Mouse (Mus musculus) urinary bladder, postnatal 36 days (tissue): Measurements from ENCODE around the gene Fhit.
"Not testable (repeated sequence)": the region's sequence is repeated elsewhere in the genome, so short reads cannot be mapped to it uniquely, and the experiment has no call there.

ENCODE experiments used
- DNase-seq, 2 experiments: peaks; one replicate each; pipeline ENCODE4 v3.0.0; 2022; ENCODE audit warnings: low spot score in 2 of 2, mixed read lengths in 1 of 2

Gene Fhit

DNA sequence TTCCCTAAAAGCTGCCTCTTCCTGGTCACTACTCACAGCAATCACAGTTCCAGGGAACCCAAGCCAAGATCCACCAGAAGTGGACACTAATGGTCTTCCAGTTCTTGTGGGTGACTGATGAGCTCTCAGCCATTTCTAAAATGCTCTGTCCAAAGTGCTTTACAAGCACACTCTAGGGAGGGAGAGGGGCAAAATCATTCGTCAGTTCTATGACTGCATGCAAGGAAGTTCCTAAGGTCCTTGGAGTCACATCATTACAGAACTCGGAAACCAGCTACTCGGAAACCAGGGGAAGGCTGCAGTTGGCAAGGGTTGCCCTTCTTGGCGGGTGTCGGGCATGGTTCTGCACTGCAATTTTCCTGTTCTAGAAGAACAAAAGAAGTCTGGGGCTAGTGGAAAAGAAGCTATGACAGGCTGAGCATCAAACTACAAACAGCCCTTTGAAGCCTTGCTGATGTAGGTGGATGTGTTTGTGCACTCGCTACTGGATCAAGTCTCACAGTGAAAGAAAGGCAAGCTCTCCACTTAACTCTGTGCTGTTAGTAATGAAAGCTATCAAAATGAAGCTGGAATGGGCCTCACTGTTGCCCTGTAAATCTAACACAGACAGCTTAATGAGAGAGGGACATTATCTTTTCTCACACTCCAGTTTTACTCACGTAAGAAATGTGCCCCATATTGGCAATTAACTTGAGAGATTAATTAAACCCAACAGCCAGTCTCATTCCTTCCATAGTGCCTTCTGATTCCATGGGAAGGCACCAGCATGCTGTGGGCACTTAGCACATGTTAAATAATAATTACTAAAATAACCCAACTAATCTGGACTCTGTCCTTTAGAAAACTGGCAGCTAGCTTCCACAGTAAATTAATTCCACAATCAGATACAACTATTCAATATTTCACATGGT, 243.7 kb downstream of the Fhit start:
- no peak for DNase-seq

- no peak for DNase-seq
These were observed 253.8 kb downstream of the Fhit start for GRCm38 (mm10) chr14:10908011-10908410.

GRCm38 (mm10) chr14:10882759-10883158, 279.1 kb downstream of the Fhit start:
- DNase-seq: no peak

DNA sequence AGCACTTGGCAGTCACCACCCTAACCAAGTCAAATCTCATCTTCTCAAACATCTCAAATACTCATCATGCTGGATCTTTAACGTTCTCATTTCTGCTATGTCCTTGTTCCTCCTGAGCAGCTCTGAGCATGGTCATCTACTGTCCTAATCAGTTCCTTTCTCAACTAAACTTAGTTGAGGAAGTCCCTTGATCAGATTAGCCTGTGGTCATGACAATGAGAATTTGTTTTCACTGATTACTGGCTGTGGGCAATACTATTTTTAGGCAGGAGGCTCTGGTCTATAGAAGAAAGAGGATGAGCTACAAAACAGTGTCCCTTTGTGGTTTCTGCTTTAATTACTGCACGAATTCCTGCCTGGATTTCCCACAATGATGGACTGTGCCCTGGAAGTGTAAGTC, 281.1 kb downstream of the Fhit start:
- no peak for DNase-seq

DNA sequence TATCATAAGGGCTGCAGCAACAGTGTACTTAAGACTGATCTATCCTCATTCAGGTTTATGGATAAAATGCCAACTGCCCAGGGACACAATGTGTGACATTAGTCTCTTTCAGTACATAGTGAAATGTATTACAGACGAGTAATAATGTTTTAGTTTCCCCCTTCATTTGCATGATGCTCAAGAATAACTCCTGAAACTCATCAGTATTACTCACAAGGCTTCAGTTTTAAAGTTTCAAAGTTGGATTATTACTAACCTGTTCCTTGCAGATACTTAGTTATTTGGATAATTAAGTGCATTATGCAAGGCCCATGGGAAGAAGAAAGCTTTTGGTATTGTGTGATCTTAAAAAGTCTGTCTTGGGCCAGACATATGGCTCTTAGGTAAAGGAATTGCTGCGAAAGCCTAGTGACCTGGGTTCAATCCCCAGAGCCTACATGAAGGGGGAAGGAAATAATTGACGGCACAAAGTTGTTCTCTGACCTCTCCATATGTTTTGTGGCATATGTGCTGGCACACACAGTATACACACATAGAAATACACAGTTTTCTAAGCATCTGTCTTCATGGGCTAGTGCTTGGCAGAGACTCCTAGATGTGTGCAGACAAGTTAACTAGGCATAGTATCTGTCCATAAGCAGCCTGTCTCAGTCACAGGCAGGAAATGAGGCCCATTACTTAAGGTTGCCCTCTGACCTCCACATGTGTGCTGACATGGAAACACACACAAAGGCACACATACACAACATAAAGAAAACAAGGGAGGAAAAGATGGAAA, 287.1 kb downstream of the Fhit start:
- no peak for DNase-seq

GRCm38 (mm10) chr14:10857606-10858005, 304.2 kb downstream of the Fhit start:
- no peak for DNase-seq

GRCm38 (mm10) chr14:10851936-10852335, 309.9 kb downstream of the Fhit start:
- DNase-seq: no peak

GRCm38 (mm10) chr14:10836001-10836400, 325.8 kb downstream of the Fhit start:
- DNase-seq: no peak

DNA sequence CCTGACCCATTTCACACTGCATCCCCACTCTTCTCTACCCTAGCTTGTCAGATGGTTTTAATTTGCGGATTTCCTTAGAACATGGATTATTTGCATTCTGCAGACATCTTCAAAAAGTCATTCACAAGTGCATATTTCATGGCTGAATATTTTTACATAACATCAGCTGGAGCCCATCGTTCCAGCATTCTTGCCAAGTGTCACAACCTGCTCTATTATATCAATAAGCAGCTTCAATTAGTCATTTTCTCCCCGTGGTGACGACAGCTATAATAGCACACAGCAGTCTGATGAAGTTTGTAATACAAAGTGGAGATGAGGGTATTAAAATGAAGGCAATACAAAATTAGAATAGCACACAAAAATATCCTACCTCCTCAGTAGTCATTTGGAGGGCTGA, 337.0 kb downstream of the Fhit start:
- DNase-seq: no peak

DNA sequence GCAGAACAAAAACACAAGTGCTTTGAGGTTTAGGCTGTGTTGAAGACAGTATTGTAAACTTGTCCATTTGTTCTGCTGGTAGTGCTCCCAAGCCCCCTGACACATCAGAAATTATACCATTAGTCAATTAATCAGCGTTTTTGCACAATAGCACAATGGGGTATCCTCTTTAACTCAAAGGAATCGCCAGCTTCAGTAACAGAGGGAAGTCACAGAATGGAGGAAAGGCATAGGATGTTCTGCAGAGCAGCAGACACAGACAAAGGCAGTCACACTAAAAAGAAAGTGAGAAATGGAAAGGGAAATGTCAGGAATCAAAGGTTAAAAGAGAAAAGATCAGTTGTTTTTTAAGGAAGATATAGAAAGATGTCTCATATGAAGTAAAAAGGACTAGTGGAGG, 348.3 kb downstream of the Fhit start:
- no peak for DNase-seq

GRCm38 (mm10) chr14:10798489-10799180, 363.2 kb downstream of the Fhit start:
- no peak for DNase-seq

DNA sequence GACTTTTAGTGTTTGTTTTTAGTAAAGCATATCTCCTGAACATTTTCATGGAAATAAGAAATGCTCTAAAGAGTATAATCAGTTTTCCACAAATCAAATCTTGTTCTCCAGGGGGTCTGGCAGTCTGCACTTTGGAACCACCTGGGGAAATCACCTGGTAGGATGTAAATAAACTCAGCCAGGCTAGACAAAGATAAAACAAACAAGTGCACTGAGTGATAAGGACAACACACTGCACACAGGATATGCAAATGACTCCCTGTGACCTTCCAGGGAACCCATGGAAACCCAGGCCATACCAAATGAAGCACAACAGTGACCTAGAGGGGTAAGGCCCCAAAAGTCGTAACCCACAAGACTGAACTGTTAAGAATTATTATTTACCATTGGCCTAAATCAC, 364.2 kb downstream of the Fhit start:
- DNase-seq: no peak

GRCm38 (mm10) chr14:10795498-10796075, 366.2 kb downstream of the Fhit start:
- no peak for DNase-seq

GRCm38 (mm10) chr14:10783929-10784328, 377.9 kb downstream of the Fhit start:
- no peak for DNase-seq

- peak in 1 of 2 experiments; percentile 6 for DNase-seq
These were observed 383.1 kb downstream of the Fhit start for GRCm38 (mm10) chr14:10778721-10779120.

- DNase-seq: not testable (repeated sequence)
These were observed 407.0 kb downstream of the Fhit start for GRCm38 (mm10) chr14:10754883-10755282.

- no peak for DNase-seq
These were observed 423.8 kb downstream of the Fhit start for GRCm38 (mm10) chr14:10738076-10738475.

- DNase-seq: no peak
These were observed 439.3 kb downstream of the Fhit start for GRCm38 (mm10) chr14:10722525-10722924.

DNA sequence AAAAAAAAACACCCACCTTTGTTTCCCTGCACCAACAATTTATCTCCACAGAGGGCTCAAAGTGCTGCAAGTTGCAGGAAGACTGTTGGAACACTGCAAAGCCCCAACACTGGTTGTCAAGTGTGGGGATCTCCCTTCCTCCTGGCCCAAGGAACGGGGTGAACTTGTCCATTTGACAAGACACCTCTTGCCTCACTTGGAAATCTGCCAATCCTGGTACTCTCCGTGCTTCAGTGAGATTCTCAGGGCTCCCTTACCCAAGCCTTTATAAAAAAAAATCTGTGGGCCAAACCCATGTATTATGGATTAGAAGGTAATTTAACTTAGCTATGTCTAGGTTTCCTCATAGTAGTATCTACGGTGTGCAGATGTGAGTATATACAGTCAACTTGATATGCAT, 448.9 kb downstream of the Fhit start:
- DNase-seq: no peak

DNA sequence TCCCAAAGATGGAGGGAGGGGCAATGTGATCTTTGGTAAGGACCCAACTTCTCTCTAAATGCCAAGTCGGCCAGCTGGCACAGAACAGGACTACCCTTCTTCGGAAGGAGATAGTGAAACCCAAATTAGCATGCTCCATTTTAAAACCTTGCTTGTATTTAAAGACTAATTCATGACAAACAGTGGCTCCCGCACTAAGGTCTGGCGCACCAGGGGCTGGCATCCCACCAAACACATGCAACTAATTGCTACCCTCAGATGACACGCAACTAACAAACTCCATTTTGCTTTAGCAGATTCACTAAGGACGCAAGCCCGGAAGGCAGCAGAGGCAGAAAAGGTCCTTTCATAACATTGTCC, 449.3 kb downstream of the Fhit start:
- DNase-seq: no peak

DNA sequence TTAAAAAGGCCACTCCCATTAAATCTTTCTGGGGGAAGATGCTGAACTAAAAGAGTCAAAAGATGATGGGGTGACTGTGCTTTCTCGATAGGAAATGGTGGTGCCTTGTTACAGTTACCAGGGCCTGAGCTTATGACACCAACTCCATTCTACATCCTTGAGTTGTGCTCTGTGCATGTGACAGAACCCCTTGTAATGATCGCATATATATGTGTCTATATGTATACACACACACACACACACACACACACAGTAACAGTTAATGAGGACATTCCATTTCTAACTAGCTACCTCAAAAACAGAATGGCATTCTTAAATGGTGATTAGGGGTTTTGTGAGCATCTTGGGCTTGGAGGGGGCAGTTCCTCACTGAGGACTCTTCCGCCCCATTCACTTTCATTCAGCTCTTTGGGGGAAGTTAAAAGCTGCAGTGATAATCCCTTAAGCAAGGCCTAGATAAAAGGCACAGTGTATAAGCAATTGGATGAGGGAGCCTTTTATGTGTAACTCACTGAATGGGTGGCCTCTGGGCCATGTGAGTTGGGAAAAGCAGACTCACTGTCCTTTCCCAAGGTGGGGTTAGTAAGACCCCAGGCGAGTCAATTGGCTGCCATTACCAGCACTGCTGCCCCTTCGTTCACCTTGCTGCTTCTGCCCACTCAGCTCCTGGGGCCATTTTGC, 449.9 kb downstream of the Fhit start:
- no peak for DNase-seq
